Mouse (Mus musculus) cerebellum, postnatal 4 days (tissue): ENCODE measurements at regions not wholly inside any gene's neighbourhood (a gene's known extent, or its start where the extent isn't known, plus 50 kb on each side); places are given as distances from the start of the nearest gene placed in this dataset.

Experiments used
- DNase-seq, 2 experiments: peaks; one replicate each; pipeline ENCODE4 v3.0.0; 2022; ENCODE audit warnings: low spot score in 2 of 2, mixed read lengths in 1 of 2

GRCm38 (mm10) chr5:58286680-58287223 is 569.0 kb downstream of the Pcdh7 start:
- no peak for DNase-seq

GRCm38 (mm10) chr5:58291261-58291660 is 573.5 kb downstream of the Pcdh7 start:
- no peak for DNase-seq

DNA sequence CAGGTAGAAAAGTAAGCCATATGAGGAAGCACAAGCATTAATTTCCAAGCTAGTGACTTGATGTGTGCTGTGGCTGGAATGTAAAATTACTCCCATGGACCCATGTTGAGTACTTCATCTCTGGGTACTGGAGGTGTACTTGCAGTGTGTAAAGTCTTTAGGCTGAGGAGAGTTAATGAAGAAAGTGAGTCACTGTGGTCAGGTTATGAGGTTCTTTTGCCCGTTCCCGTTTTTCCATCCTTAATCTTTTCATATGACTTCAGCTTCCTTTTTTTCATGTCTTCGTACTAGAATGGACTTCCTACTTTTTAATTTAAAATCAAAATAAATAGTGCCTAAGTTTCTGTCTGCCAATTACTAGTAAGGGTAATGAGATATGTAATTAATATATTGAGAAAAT is 577.1 kb downstream of the Pcdh7 start:
- DNase-seq = no peak

GRCm38 (mm10) chr5:58331356-58331755 is 613.6 kb downstream of the Pcdh7 start:
- DNase-seq = peak in 1 of 2 experiments; percentile 1
